Mouse (Mus musculus) hindbrain, embryonic 13.5 days (tissue): ENCODE results near the gene Kcna7. TPM values are rescaled to one million over a fixed set of nuclear protein-coding genes. Genes with fewer than 3 reads are reported as not detected.

Source experiments
- ATAC-seq: fragments of 200-750 bp; cut with Nextera tagmentation; 2 replicates; pipeline ENCODE4 v1.8.0; 2017; ENCODE audit warnings: moderate TSS enrichment; ENCODE audit not compliant: low FRiP score
- H3K27ac ChIP-seq: fragments of 300-500 bp; sonication (generic); 2 replicates; pipeline ENCODE4 v1.5.1; 2015; ENCODE audit warnings: inconsistent platforms, mild to moderate bottlenecking, moderate library complexity
- H3K27me3 ChIP-seq: fragments of 300-500 bp; sonication (generic); 2 replicates; pipeline ENCODE4 v1.6.1; 2015; ENCODE audit warnings: mild to moderate bottlenecking, inconsistent platforms
- H3K36me3 ChIP-seq: fragments of 300-500 bp; sonication (generic); 2 replicates; pipeline ENCODE4 v1.6.1; 2015; ENCODE audit warnings: mild to moderate bottlenecking, inconsistent platforms
- H3K4me1 ChIP-seq: fragments of 300-500 bp; sonication (generic); replicated peaks from 2 replicates; pipeline ENCODE4 v1.6.1; 2015; ENCODE audit warnings: inconsistent platforms
- H3K4me2 ChIP-seq: fragments of 300-500 bp; sonication (generic); 2 replicates; pipeline ENCODE4 v1.6.1; 2015; ENCODE audit warnings: inconsistent platforms, mild to moderate bottlenecking, moderate library complexity
- H3K4me3 ChIP-seq: fragments of 300-500 bp; sonication (generic); 2 replicates; pipeline ENCODE4 v1.5.1; 2015; ENCODE audit warnings: mild to moderate bottlenecking, inconsistent platforms
- H3K9ac ChIP-seq: fragments of 300-500 bp; sonication (generic); 2 replicates; pipeline ENCODE4 v1.6.1; 2015; ENCODE audit warnings: mild to moderate bottlenecking, inconsistent platforms
- H3K9me3 ChIP-seq: fragments of 300-500 bp; sonication (generic); 2 replicates; pipeline ENCODE4 v1.6.1; 2016; ENCODE audit warnings: inconsistent platforms
- WGBS: fragments of 180-500 bp; shearing (Covaris S2); methylation state at CpG from one replicate; pipeline ENCODE4 v1.1.7; 2015; 5-methylcytosine and 5-hydroxymethylcytosine counted together
- polyA plus RNA-seq: library from polyadenylated mRNA; unstranded; fragments of >200 nt; fragmentation: Nextera tagmentation; extraction: Ambion mirVana; gene quantifications from 2 replicates; pipeline ENCODE4 v1.2.1, GENCODE M21; 2015

Kcna7 gene
- polyA plus RNA-seq, 1 experiment from 2014 or later = not detected

GRCm38 (mm10) chr7:45396787-45397186 lies 8.7 kb upstream of the Kcna7 start:
- no peak for ATAC-seq

GRCm38 (mm10) chr7:45401521-45402085 lies 3.9 kb upstream of the Kcna7 start:
- Histone ChIP-seq H3K27me3 (peaks cover 20% of the 10 kb centered on the region), H3K36me3 (no peaks in the 10 kb centered on the region), H3K27ac (no peak overlapping the region), H3K4me3 (no peak overlapping the region), H3K4me1 (peaks cover 11% of the 10 kb centered on the region), H3K9me3 (no peaks in the 10 kb centered on the region), H3K4me2 (no peak overlapping the region), H3K9ac (no peak overlapping the region)
- WGBS = 81% methylated on average over 10 of the region's 10 CpGs
- no peak for ATAC-seq

More at GRCm38 (mm10) chr7:45396787-45397186, 8.7 kb upstream of the Kcna7 start:
- H3K4me3 ChIP-seq = no peak overlapping the region
- WGBS = 74% methylated on average over 2 of the region's 2 CpGs
- no peaks in the 10 kb centered on the region for H3K9me3 ChIP-seq
- no peaks in the 10 kb centered on the region for H3K27me3 ChIP-seq
- no peak overlapping the region for H3K27ac ChIP-seq
- peaks cover 30% of the 10 kb centered on the region for H3K4me1 ChIP-seq
- peaks cover 10% of the 10 kb centered on the region for H3K36me3 ChIP-seq
- no peak overlapping the region for H3K9ac ChIP-seq
- H3K4me2 ChIP-seq = no peak overlapping the region

GRCm38 (mm10) chr7:45403532-45404261 lies 1.8 kb upstream of the Kcna7 start:
- H3K9me3 ChIP-seq = no peaks in the 10 kb centered on the region
- no peak overlapping the region for H3K27ac ChIP-seq
- no peak overlapping the region for H3K4me3 ChIP-seq
- no peak for ATAC-seq
- H3K4me2 ChIP-seq = no peak overlapping the region
- no peaks in the 10 kb centered on the region for H3K36me3 ChIP-seq
- H3K9ac ChIP-seq = no peak overlapping the region
- peaks cover 40% of the 10 kb centered on the region for H3K27me3 ChIP-seq
- 44% methylated on average over 6 of the region's 6 CpGs for WGBS
- H3K4me1 ChIP-seq = peaks cover 14% of the 10 kb centered on the region

GRCm38 (mm10) chr7:45406157-45407156 lies 1.0 kb downstream of the Kcna7 start:
- Histone ChIP-seq H3K4me1 (peaks cover 14% of the 10 kb centered on the region), H3K27me3 (peaks cover 68% of the 10 kb centered on the region), H3K9ac (peak overlapping the region; percentile 60), H3K4me3 (peak overlapping the region; percentile 34), H3K9me3 (no peaks in the 10 kb centered on the region), H3K4me2 (peak overlapping the region; percentile 51), H3K36me3 (no peaks in the 10 kb centered on the region), H3K27ac (no peak overlapping the region)
- WGBS = 2% methylated on average over 113 of the region's 114 CpGs
- ATAC-seq = no peak

- no peaks in the 10 kb centered on the region for H3K9me3 ChIP-seq
- H3K27me3 ChIP-seq = peaks cover 82% of the 10 kb centered on the region
- no peaks in the 10 kb centered on the region for H3K36me3 ChIP-seq
- H3K27ac ChIP-seq = no peak overlapping the region
- 78% methylated on average over 10 of the region's 10 CpGs for WGBS
- no peak overlapping the region for H3K4me2 ChIP-seq
- ATAC-seq = no peak
- H3K4me3 ChIP-seq = no peak overlapping the region
- no peak overlapping the region for H3K9ac ChIP-seq
- H3K4me1 ChIP-seq = peaks cover 14% of the 10 kb centered on the region
Measured at GRCm38 (mm10) chr7:45407836-45408235, 2.4 kb downstream of the Kcna7 start.

GRCm38 (mm10) chr7:45408351-45408750 lies 2.9 kb downstream of the Kcna7 start:
- peaks cover 17% of the 10 kb centered on the region for H3K4me1 ChIP-seq

GRCm38 (mm10) chr7:45408949-45409348 lies 3.5 kb downstream of the Kcna7 start:
- Histone ChIP-seq H3K4me3 (no peak overlapping the region), H3K4me1 (peaks cover 23% of the 10 kb centered on the region), H3K36me3 (no peaks in the 10 kb centered on the region), H3K9ac (no peak overlapping the region), H3K4me2 (no peak overlapping the region), H3K27me3 (peaks cover 93% of the 10 kb centered on the region), H3K27ac (no peak overlapping the region), H3K9me3 (no peaks in the 10 kb centered on the region)
- 89% methylated on average over 17 of the region's 17 CpGs for WGBS
- no peak for ATAC-seq

More at GRCm38 (mm10) chr7:45408351-45408750, 2.9 kb downstream of the Kcna7 start:
- Histone ChIP-seq H3K9ac (no peak overlapping the region), H3K36me3 (no peaks in the 10 kb centered on the region), H3K27me3 (peaks cover 87% of the 10 kb centered on the region), H3K27ac (no peak overlapping the region), H3K9me3 (no peaks in the 10 kb centered on the region), H3K4me2 (no peak overlapping the region), H3K4me3 (no peak overlapping the region)
- ATAC-seq = no peak
- WGBS = 76% methylated on average over 7 of the region's 7 CpGs

- H3K4me2 ChIP-seq = no peak overlapping the region
- peaks cover 100% of the 10 kb centered on the region for H3K27me3 ChIP-seq
- no peak for ATAC-seq
- H3K36me3 ChIP-seq = no peaks in the 10 kb centered on the region
- peaks cover 26% of the 10 kb centered on the region for H3K4me1 ChIP-seq
- no peak overlapping the region for H3K27ac ChIP-seq
- no peak overlapping the region for H3K4me3 ChIP-seq
- H3K9ac ChIP-seq = no peak overlapping the region
- 87% methylated on average over 8 of the region's 8 CpGs for WGBS
- no peaks in the 10 kb centered on the region for H3K9me3 ChIP-seq
Measured at GRCm38 (mm10) chr7:45409497-45410163, 4.2 kb downstream of the Kcna7 start.

- no peak for ATAC-seq
- no peak overlapping the region for H3K4me3 ChIP-seq
- H3K9ac ChIP-seq = no peak overlapping the region
- H3K9me3 ChIP-seq = no peaks in the 10 kb centered on the region
- H3K27ac ChIP-seq = no peak overlapping the region
- peaks cover 18% of the 10 kb centered on the region for H3K4me1 ChIP-seq
- H3K36me3 ChIP-seq = no peaks in the 10 kb centered on the region
- peaks cover 100% of the 10 kb centered on the region for H3K27me3 ChIP-seq
- 88% methylated on average over 2 of the region's 2 CpGs for WGBS
- H3K4me2 ChIP-seq = no peak overlapping the region
Measured at GRCm38 (mm10) chr7:45412421-45412820, 7.0 kb downstream of the Kcna7 start.

- no peaks in the 10 kb centered on the region for H3K36me3 ChIP-seq
- H3K27ac ChIP-seq = no peak within 1 kb of the TSS
- H3K9me3 ChIP-seq = no peaks in the 10 kb centered on the region
- peak within 1 kb of the TSS; percentile 76 for H3K9ac ChIP-seq
- 3% methylated on average over 41 of the region's 45 CpGs for WGBS
- ATAC-seq = peak; percentile 35; the same call in 1 of the 2 replicates
- H3K4me3 ChIP-seq = peak within 1 kb of the TSS; percentile 52
- peaks cover 100% of the 10 kb centered on the region for H3K27me3 ChIP-seq
- H3K4me2 ChIP-seq = peak within 1 kb of the TSS; percentile 80
- peaks cover 21% of the 10 kb centered on the region for H3K4me1 ChIP-seq
Measured at GRCm38 (mm10) chr7:45413113-45413863, 7.8 kb downstream of the Kcna7 start, which contains the start of gene Ntf5. TSS of gene Ntf5 (plus strand) at chr7:45413695.
